In the genomic region with DNA sequence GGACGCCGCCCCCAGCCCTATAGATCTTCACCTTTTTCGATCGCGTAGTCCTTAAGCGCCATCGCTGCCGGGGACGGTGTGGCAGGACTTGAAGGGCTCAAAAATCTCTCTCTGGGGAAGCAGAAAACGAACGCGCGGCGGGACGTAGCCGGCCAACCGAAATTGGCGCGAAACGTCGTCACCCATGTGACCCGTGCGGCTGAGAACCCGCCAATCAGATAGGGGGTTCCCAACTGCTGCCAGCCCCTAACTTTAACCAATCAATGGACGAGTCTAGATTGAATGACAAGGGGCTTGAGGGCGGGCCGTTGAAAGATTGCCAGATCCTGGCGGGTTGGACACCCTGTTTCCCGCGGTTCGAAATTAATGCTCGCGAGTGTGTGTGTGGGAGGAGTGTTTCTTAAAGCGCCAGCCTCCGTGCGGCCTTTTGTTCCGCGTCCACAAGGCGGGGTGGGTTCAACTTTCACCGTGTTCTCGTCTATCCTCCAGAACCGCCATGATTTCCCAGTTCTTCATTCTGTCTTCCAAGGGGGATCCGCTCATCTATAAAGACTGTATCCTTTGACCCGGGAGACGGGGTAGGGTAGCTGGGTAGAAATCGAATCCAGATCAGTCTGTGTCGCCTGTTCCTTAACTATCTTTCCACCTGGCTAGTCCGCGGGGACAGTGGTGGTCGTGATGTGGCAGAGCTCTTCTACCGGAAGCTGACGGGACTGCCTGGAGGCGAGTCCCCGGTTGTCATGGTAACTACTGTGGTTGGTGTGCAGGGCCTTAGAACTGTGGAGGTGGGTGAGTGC, we compare ENCODE assay signal across 8 mouse cellular contexts. TPM values are rescaled to one million over a fixed set of nuclear protein-coding genes. Genes with fewer than 3 reads are reported as not detected.
A peak's percentile ranks its signal among the peaks of the same experiment; 100 is the strongest.
DNase-seq lines count a peak whose midpoint lies in the region; ATAC-seq and TF ChIP-seq lines count a peak whose summit lies in the region.

TSS of gene Ap4m1 (plus strand) at position 308 of the 797 bp plus-strand sequence.
TSS of gene Mcm7 (minus strand) at position 728 of the 797 bp plus-strand sequence.

- DNase-seq in heart, postnatal 10 days = peak; percentile 99
- DNase-seq in large intestine, adult 2 months (ENCODE audit: low read depth, low spot score) = peak; percentile 98
- DNase-seq in liver, postnatal 0 days = peak; percentile 97
- peak; percentile 97 for DNase-seq in testis, postnatal 10 days (ENCODE audit: low spot score)

- peak within 1 kb of the TSS; percentile 87 for H3K4me2 ChIP-seq in forebrain, embryonic 13.5 days
- peak within 1 kb of the TSS; percentile 95 for H3K4me2 ChIP-seq in liver, postnatal 0 days (ENCODE audit: low read depth, low read length)
- H3K4me2 ChIP-seq in neural tube, embryonic 14.5 days (ENCODE audit: low read depth, low read length) = peak within 1 kb of the TSS; percentile 57

- intact Hi-C loops in heart, postnatal 10 days (cut with DNase I) = no loop called here

- under 1% methylated on average over 54 of the region's 54 CpGs for WGBS in forebrain, embryonic 13.5 days
- WGBS in large intestine, adult 2 months = under 1% methylated on average over 54 of the region's 54 CpGs
- WGBS in liver, postnatal 0 days (ENCODE audit: insufficient replicate concordance) = under 1% methylated on average over 54 of the region's 54 CpGs
- WGBS in neural tube, embryonic 14.5 days = under 1% methylated on average over 54 of the region's 54 CpGs

- no peaks in the 10 kb centered on the region for H3K9me3 ChIP-seq in ES-Bruce4 (replicated peaks; ENCODE audit: control insufficient read depth, insufficient read depth, low read length, poor library complexity, severe bottlenecking)
- H3K9me3 ChIP-seq in forebrain, embryonic 13.5 days (replicated peaks) = no peaks in the 10 kb centered on the region
- no peaks in the 10 kb centered on the region for H3K9me3 ChIP-seq in liver, postnatal 0 days (ENCODE audit: low read length)
- no peaks in the 10 kb centered on the region for H3K9me3 ChIP-seq in neural tube, embryonic 14.5 days (ENCODE audit: control insufficient read depth, low read length)

- peak within 1 kb of the TSS; percentile 77 for H3K27ac ChIP-seq in ES-Bruce4 (ENCODE audit: insufficient read depth, low read length)
- peak within 1 kb of the TSS; percentile 95 for H3K27ac ChIP-seq in forebrain, embryonic 13.5 days
- H3K27ac ChIP-seq in liver, postnatal 0 days (ENCODE audit: low read depth) = peak within 1 kb of the TSS; percentile 98
- peak within 1 kb of the TSS; percentile 89 for H3K27ac ChIP-seq in neural tube, embryonic 14.5 days (ENCODE audit: low read depth, low read length)

- H3K36me3 ChIP-seq in ES-Bruce4 (ENCODE audit: control insufficient read depth, insufficient read depth, low read length, poor library complexity, severe bottlenecking) = peaks cover 32% of the 10 kb centered on the region
- H3K36me3 ChIP-seq in forebrain, embryonic 13.5 days (ENCODE audit: poor library complexity, severe bottlenecking) = peaks cover 57% of the 10 kb centered on the region
- H3K36me3 ChIP-seq in liver, postnatal 0 days (replicated peaks; ENCODE audit: insufficient read depth, low read length) = peaks cover 51% of the 10 kb centered on the region
- H3K36me3 ChIP-seq in neural tube, embryonic 14.5 days (ENCODE audit: control insufficient read depth, insufficient read depth, low read length) = peaks cover 34% of the 10 kb centered on the region

- no peak for TF ChIP-seq CTCF in ES-Bruce4 (IDR thresholded peaks at IDR 0.05; ENCODE audit: low read depth, low read length)
- peak; percentile 27; the same call in 1 of the 2 replicates for TF ChIP-seq CTCF in liver, postnatal 0 days (IDR thresholded peaks at IDR 0.05; ENCODE audit: low read depth)

- TF ChIP-seq EP300 in ES-Bruce4 (IDR thresholded peaks at IDR 0.05; ENCODE audit: insufficient read depth, low read depth, low read length) = no peak
- no peak for TF ChIP-seq EP300 in liver, postnatal 0 days (IDR thresholded peaks at IDR 0.05; ENCODE audit: low read depth)

- TF ChIP-seq POLR2A in ES-Bruce4 (IDR thresholded peaks at IDR 0.05; ENCODE audit: insufficient read depth, low read length) = peak; percentile 71

- peak within 1 kb of the TSS; percentile 94 for H3K9ac ChIP-seq in ES-Bruce4 (ENCODE audit: low read depth, poor library complexity, severe bottlenecking)
- peak within 1 kb of the TSS; percentile 79 for H3K9ac ChIP-seq in forebrain, embryonic 13.5 days
- peak within 1 kb of the TSS; percentile 87 for H3K9ac ChIP-seq in liver, postnatal 0 days (replicated peaks)
- peak within 1 kb of the TSS; percentile 60 for H3K9ac ChIP-seq in neural tube, embryonic 14.5 days (replicated peaks; ENCODE audit: low read depth, low read length)

- ATAC-seq in cerebellum, adult (ENCODE audit: insufficient number of reproducible peaks, low FRiP score, low TSS enrichment) = peak; percentile 78
- ATAC-seq in forebrain, embryonic 13.5 days = peak; percentile 93
- peak; percentile 83 for ATAC-seq in liver, postnatal 0 days
- peak; percentile 94 for ATAC-seq in neural tube, embryonic 14.5 days (ENCODE audit: low read depth)

- H3K4me1 ChIP-seq in ES-Bruce4 (ENCODE audit: control insufficient read depth, insufficient read depth, low read length) = peaks cover 2% of the 10 kb centered on the region
- peaks cover 37% of the 10 kb centered on the region for H3K4me1 ChIP-seq in forebrain, embryonic 13.5 days
- peaks cover 15% of the 10 kb centered on the region for H3K4me1 ChIP-seq in liver, postnatal 0 days (ENCODE audit: insufficient read depth)
- peaks cover 15% of the 10 kb centered on the region for H3K4me1 ChIP-seq in neural tube, embryonic 14.5 days (ENCODE audit: control insufficient read depth, insufficient read depth, low read length)

- H3K4me3 ChIP-seq in ES-Bruce4 (ENCODE audit: low read depth, low read length) = peak within 1 kb of the TSS; percentile 94
- H3K4me3 ChIP-seq in forebrain, embryonic 13.5 days = peak within 1 kb of the TSS; percentile 78
- peak within 1 kb of the TSS; percentile 82 for H3K4me3 ChIP-seq in liver, postnatal 0 days (ENCODE audit: low read depth, low read length)
- H3K4me3 ChIP-seq in neural tube, embryonic 14.5 days (ENCODE audit: low read depth, low read length) = peak within 1 kb of the TSS; percentile 44

- no peaks in the 10 kb centered on the region for H3K27me3 ChIP-seq in ES-Bruce4 (ENCODE audit: control insufficient read depth, insufficient read depth, low read length, poor library complexity, severe bottlenecking)
- H3K27me3 ChIP-seq in forebrain, embryonic 13.5 days = no peaks in the 10 kb centered on the region
- no peaks in the 10 kb centered on the region for H3K27me3 ChIP-seq in liver, postnatal 0 days (ENCODE audit: insufficient read depth, low read length)
- no peaks in the 10 kb centered on the region for H3K27me3 ChIP-seq in neural tube, embryonic 14.5 days (ENCODE audit: control insufficient read depth, insufficient read depth, low read length)

RNA-seq across cellular contexts. Expression of gene Ap4m1, which starts in this region (rescaled TPM):
- 11.4 and 14.7 TPM in 2 replicates for polyA plus RNA-seq in ES-Bruce4 (2011; ENCODE audit: insufficient read depth, insufficient read length, low read depth, missing spikeins)
- polyA plus RNA-seq in forebrain, embryonic 13.5 days (2015; fragmentation: Nextera tagmentation; extraction: Ambion mirVana) = 29.2 and 29.7 TPM in 2 replicates
- total RNA-seq in heart, postnatal 10 days (2021) = 10 to 100 TPM; 11.3 to 15.5 TPM
- 22.3 and 34.3 TPM in 2 replicates for polyA plus RNA-seq in large intestine, adult 2 months (2012; rRNA removed)
- polyA plus RNA-seq in liver, postnatal 0 days (2015; fragmentation: Nextera tagmentation; extraction: Ambion mirVana) = 3.0 and 3.8 TPM in 2 replicates
- 17.2 and 17.7 TPM in 2 replicates for polyA plus RNA-seq in neural tube, embryonic 14.5 days (2014; fragmentation: Nextera tagmentation; extraction: Ambion mirVana)

RNA-seq across cellular contexts. Expression of gene Mcm7, which starts in this region (rescaled TPM):
- polyA plus RNA-seq in ES-Bruce4 (2011; ENCODE audit: insufficient read depth, insufficient read length, low read depth, missing spikeins) = 298 and 304 TPM in 2 replicates
- polyA plus RNA-seq in forebrain, embryonic 13.5 days (2015; fragmentation: Nextera tagmentation; extraction: Ambion mirVana) = 258 and 276 TPM in 2 replicates
- 10 to 100 TPM; 30.0 to 37.2 TPM for total RNA-seq in heart, postnatal 10 days (2021)
- 42.6 and 44.5 TPM in 2 replicates for polyA plus RNA-seq in large intestine, adult 2 months (2012; rRNA removed)
- 74.7 and 83.3 TPM in 2 replicates for polyA plus RNA-seq in liver, postnatal 0 days (2015; fragmentation: Nextera tagmentation; extraction: Ambion mirVana)
- polyA plus RNA-seq in neural tube, embryonic 14.5 days (2014; fragmentation: Nextera tagmentation; extraction: Ambion mirVana) = 71.5 and 81.4 TPM in 2 replicates

Comparison
In these comparisons a context has a peak if more than half of its experiments do, and no peak if none do; other contexts are left out.
1. Peak in every context shown above with its lines: DNase-seq, ATAC-seq, H3K4me3 ChIP-seq and H3K27ac ChIP-seq.
2. H3K4me3 ChIP-seq: peak in every context shown above with its lines; median percentile 94 in ES-Bruce4; 82 in liver, postnatal 0 days; 78 in forebrain, embryonic 13.5 days; 44 in neural tube, embryonic 14.5 days.